Mouse (Mus musculus) forebrain, embryonic 10.5 days (tissue): ENCODE measurements around the gene Fam114a2. TPM values are rescaled to one million over a fixed set of nuclear protein-coding genes. Genes with fewer than 3 reads are reported as not detected.

Experiments
- DNase-seq: peaks from one replicate; pipeline ENCODE4 v3.0.0-alpha.2; 2017; ENCODE audit warnings: low spot score; ENCODE audit errors: extremely low spot score
- H3K27ac ChIP-seq: fragments of 300-500 bp; sonication (generic); 2 replicates; pipeline ENCODE4 v1.5.1; 2016; ENCODE audit warnings: mild to moderate bottlenecking
- H3K27me3 ChIP-seq: fragments of 300-500 bp; sonication (generic); 2 replicates; pipeline ENCODE4 v1.6.1; 2016; ENCODE audit warnings: mild to moderate bottlenecking; ENCODE audit not compliant: poor library complexity, severe bottlenecking
- H3K36me3 ChIP-seq: fragments of 300-500 bp; sonication (generic); replicated peaks from 2 replicates; pipeline ENCODE4 v1.6.1; 2016; ENCODE audit warnings: mild to moderate bottlenecking, moderate library complexity
- H3K4me1 ChIP-seq: fragments of 300-500 bp; sonication (generic); 2 replicates; pipeline ENCODE4 v1.6.1; 2016
- H3K4me3 ChIP-seq: fragments of 300-500 bp; sonication (generic); 2 replicates; pipeline ENCODE4 v1.5.1; 2016; ENCODE audit warnings: mild to moderate bottlenecking, moderate library complexity
- H3K9me3 ChIP-seq: fragments of 300-500 bp; sonication (generic); 2 replicates; pipeline ENCODE4 v1.6.1; 2016; ENCODE audit warnings: mild to moderate bottlenecking, moderate library complexity
- WGBS: fragments of 180-500 bp; shearing (Covaris S2); methylation state at CpG from one replicate; pipeline ENCODE4 v1.1.7; 2016; 5-methylcytosine and 5-hydroxymethylcytosine counted together
- polyA plus RNA-seq: library from polyadenylated mRNA; unstranded; fragments of >200 nt; fragmentation: Nextera tagmentation; extraction: Ambion mirVana; gene quantifications from 2 replicates; pipeline ENCODE4 v1.2.1, GENCODE M21; 2016

The Fam114a2 gene
- polyA plus RNA-seq, 1 experiment from 2014 or later: 64.5 TPM

GRCm38 (mm10) chr11:57532306-57532705 is 13.9 kb upstream of the Fam114a2 start:
- Histone ChIP-seq H3K27ac (no peak overlapping the region), H3K4me1 (peaks cover 14% of the 10 kb centered on the region), H3K36me3 (peaks cover 73% of the 10 kb centered on the region), H3K27me3 (no peaks in the 10 kb centered on the region), H3K9me3 (no peaks in the 10 kb centered on the region), H3K4me3 (no peak overlapping the region)
- no peak for DNase-seq
- 97% methylated on average over 4 of the region's 4 CpGs for WGBS

GRCm38 (mm10) chr11:57531300-57531950 is 13.0 kb upstream of the Fam114a2 start:
- no peaks in the 10 kb centered on the region for H3K27me3 ChIP-seq
- WGBS: 77% methylated on average over 11 of the region's 11 CpGs
- DNase-seq: no peak
- H3K4me3 ChIP-seq: no peak overlapping the region
- H3K9me3 ChIP-seq: no peaks in the 10 kb centered on the region
- H3K27ac ChIP-seq: peak overlapping the region; percentile 62; the same call in 1 of the 2 replicates
- peaks cover 14% of the 10 kb centered on the region for H3K4me1 ChIP-seq
- peaks cover 73% of the 10 kb centered on the region for H3K36me3 ChIP-seq

GRCm38 (mm10) chr11:57529111-57529510 is 10.7 kb upstream of the Fam114a2 start:
- 94% methylated on average over 3 of the region's 3 CpGs for WGBS
- peaks cover 67% of the 10 kb centered on the region for H3K36me3 ChIP-seq
- H3K4me1 ChIP-seq: peaks cover 14% of the 10 kb centered on the region
- no peak overlapping the region for H3K4me3 ChIP-seq
- no peaks in the 10 kb centered on the region for H3K27me3 ChIP-seq
- no peak for DNase-seq
- no peak overlapping the region for H3K27ac ChIP-seq
- no peaks in the 10 kb centered on the region for H3K9me3 ChIP-seq

GRCm38 (mm10) chr11:57527506-57527905 is 9.1 kb upstream of the Fam114a2 start:
- WGBS: 87% methylated on average over 4 of the region's 4 CpGs
- no peak overlapping the region for H3K27ac ChIP-seq
- H3K9me3 ChIP-seq: no peaks in the 10 kb centered on the region
- H3K4me3 ChIP-seq: no peak overlapping the region
- peaks cover 59% of the 10 kb centered on the region for H3K36me3 ChIP-seq
- no peaks in the 10 kb centered on the region for H3K27me3 ChIP-seq
- H3K4me1 ChIP-seq: peaks cover 14% of the 10 kb centered on the region
- no peak for DNase-seq

GRCm38 (mm10) chr11:57525900-57526299 is 7.5 kb upstream of the Fam114a2 start:
- Histone ChIP-seq H3K4me3 (no peak overlapping the region), H3K36me3 (peaks cover 58% of the 10 kb centered on the region)
- 91% methylated on average over 3 of the region's 3 CpGs for WGBS

GRCm38 (mm10) chr11:57524597-57524996 is 6.2 kb upstream of the Fam114a2 start:
- Histone ChIP-seq H3K27ac (no peak overlapping the region), H3K4me3 (no peak overlapping the region), H3K36me3 (peaks cover 49% of the 10 kb centered on the region), H3K9me3 (no peaks in the 10 kb centered on the region), H3K27me3 (no peaks in the 10 kb centered on the region), H3K4me1 (peaks cover under 1% of the 10 kb centered on the region)
- DNase-seq: no peak

More at GRCm38 (mm10) chr11:57525900-57526299, 7.5 kb upstream of the Fam114a2 start:
- no peak overlapping the region for H3K27ac ChIP-seq
- H3K27me3 ChIP-seq: no peaks in the 10 kb centered on the region
- no peak for DNase-seq
- H3K4me1 ChIP-seq: peaks cover under 1% of the 10 kb centered on the region; the same call in 1 of the 2 replicates
- no peaks in the 10 kb centered on the region for H3K9me3 ChIP-seq

GRCm38 (mm10) chr11:57523418-57523817 is 5.0 kb upstream of the Fam114a2 start:
- peaks cover 37% of the 10 kb centered on the region for H3K36me3 ChIP-seq
- peaks cover 8% of the 10 kb centered on the region for H3K4me1 ChIP-seq
- 92% methylated on average over 3 of the region's 3 CpGs for WGBS
- H3K9me3 ChIP-seq: no peaks in the 10 kb centered on the region
- H3K4me3 ChIP-seq: no peak overlapping the region
- no peak overlapping the region for H3K27ac ChIP-seq
- H3K27me3 ChIP-seq: no peaks in the 10 kb centered on the region
- no peak for DNase-seq

GRCm38 (mm10) chr11:57522046-57522445 is 3.6 kb upstream of the Fam114a2 start:
- H3K4me1 ChIP-seq: peaks cover 17% of the 10 kb centered on the region
- no peak for DNase-seq
- H3K27ac ChIP-seq: no peak overlapping the region
- H3K4me3 ChIP-seq: no peak overlapping the region
- no peaks in the 10 kb centered on the region for H3K27me3 ChIP-seq
- 96% methylated on average over 7 of the region's 7 CpGs for WGBS
- H3K9me3 ChIP-seq: no peaks in the 10 kb centered on the region
- peaks cover 27% of the 10 kb centered on the region for H3K36me3 ChIP-seq

- Histone ChIP-seq H3K36me3 (peaks cover 27% of the 10 kb centered on the region), H3K4me1 (peaks cover 20% of the 10 kb centered on the region), H3K9me3 (no peaks in the 10 kb centered on the region), H3K27me3 (no peaks in the 10 kb centered on the region), H3K4me3 (no peak overlapping the region), H3K27ac (no peak overlapping the region)
- no peak for DNase-seq
- WGBS: 96% methylated on average over 3 of the region's 3 CpGs
These were observed 2.8 kb upstream of the Fam114a2 start for GRCm38 (mm10) chr11:57521206-57521605.

GRCm38 (mm10) chr11:57519304-57519703 is 887 bp upstream of the Fam114a2 start:
- Histone ChIP-seq H3K27ac (peak overlapping the region; percentile 93; the same call in 1 of the 2 replicates), H3K4me3 (peak overlapping the region; percentile 73), H3K9me3 (no peaks in the 10 kb centered on the region), H3K27me3 (no peaks in the 10 kb centered on the region), H3K36me3 (peaks cover 27% of the 10 kb centered on the region), H3K4me1 (peaks cover 20% of the 10 kb centered on the region)
- no peak for DNase-seq
- WGBS: 75% methylated on average over 5 of the region's 5 CpGs

GRCm38 (mm10) chr11:57518751-57519148 is 333 bp upstream of the Fam114a2 start:
- Histone ChIP-seq H3K4me3 (peak overlapping the region; percentile 73), H3K36me3 (peaks cover 27% of the 10 kb centered on the region), H3K9me3 (no peaks in the 10 kb centered on the region), H3K27me3 (no peaks in the 10 kb centered on the region), H3K27ac (peak overlapping the region; percentile 93), H3K4me1 (peaks cover 20% of the 10 kb centered on the region)
- DNase-seq: no peak
- WGBS: under 1% methylated on average over 16 of the region's 16 CpGs

GRCm38 (mm10) chr11:57516946-57517441 is 1.4 kb downstream of the Fam114a2 start:
- Histone ChIP-seq H3K4me1 (peaks cover 20% of the 10 kb centered on the region), H3K27ac (no peak overlapping the region), H3K27me3 (no peaks in the 10 kb centered on the region), H3K9me3 (no peaks in the 10 kb centered on the region), H3K4me3 (no peak overlapping the region), H3K36me3 (peaks cover 28% of the 10 kb centered on the region)
- 78% methylated on average over 5 of the region's 5 CpGs for WGBS
- no peak for DNase-seq

GRCm38 (mm10) chr11:57515218-57515617 is 3.2 kb downstream of the Fam114a2 start:
- peaks cover 32% of the 10 kb centered on the region for H3K36me3 ChIP-seq
- no peak for DNase-seq
- no peak overlapping the region for H3K27ac ChIP-seq
- H3K27me3 ChIP-seq: no peaks in the 10 kb centered on the region
- H3K4me3 ChIP-seq: no peak overlapping the region
- 90% methylated on average over 5 of the region's 5 CpGs for WGBS
- no peaks in the 10 kb centered on the region for H3K9me3 ChIP-seq
- H3K4me1 ChIP-seq: peaks cover 20% of the 10 kb centered on the region
